Mouse (Mus musculus) T-helper 2 cell (primary cell): ENCODE results near the gene Ccn1.

Source experiments
- in situ Hi-C: fragments of 300-600 bp; cut with MboI, MseI; formaldehyde crosslinking; loops from one replicate; pipeline ENCODE4 v1.15.1; 2025; ENCODE audit warnings: high pct_unique_total_duplicates

Gene Ccn1

DNA sequence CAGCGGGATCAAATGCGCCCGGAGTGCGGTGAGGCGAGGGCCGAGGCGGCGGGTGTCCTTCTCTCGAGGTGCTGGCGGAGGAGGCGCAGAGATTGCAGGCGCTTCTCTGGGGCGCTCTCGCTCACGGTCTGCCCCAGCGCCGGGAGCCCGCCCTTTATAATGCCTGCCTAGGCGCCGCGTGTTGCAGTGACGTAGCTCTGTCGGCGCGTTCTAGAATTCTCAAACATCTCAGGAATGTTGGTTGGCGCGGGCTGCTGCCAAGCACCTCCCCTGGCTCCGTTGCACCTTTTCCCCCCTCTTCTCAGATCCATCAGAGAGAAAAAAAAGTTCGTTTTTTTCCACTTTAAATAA, at the start of gene Ccn1:
Ccn1 (minus strand) TSS at position 130 of the 351 bp plus-strand sequence.
- in situ Hi-C loops: no loop called here

DNA sequence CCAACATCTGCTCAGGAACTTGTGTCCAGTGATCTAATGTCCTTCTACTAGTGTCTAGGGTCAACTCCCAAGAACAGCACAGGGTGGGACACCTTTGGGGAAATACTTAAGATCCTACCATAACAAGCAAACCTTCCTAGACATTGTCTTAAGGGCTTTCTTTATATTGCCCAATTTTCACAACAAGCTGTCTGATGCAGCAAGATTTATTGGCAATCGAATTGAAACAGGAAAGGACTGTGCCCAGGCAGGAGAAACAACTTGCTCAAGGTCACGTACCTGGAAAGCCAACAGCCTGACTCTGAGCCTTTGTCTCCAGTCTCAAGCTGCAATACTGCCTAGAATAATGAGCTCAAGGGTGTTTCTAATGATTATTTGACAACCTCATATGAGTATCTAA, 43.6 kb upstream of the Ccn1 start:
- in situ Hi-C loops: no loop called here

DNA sequence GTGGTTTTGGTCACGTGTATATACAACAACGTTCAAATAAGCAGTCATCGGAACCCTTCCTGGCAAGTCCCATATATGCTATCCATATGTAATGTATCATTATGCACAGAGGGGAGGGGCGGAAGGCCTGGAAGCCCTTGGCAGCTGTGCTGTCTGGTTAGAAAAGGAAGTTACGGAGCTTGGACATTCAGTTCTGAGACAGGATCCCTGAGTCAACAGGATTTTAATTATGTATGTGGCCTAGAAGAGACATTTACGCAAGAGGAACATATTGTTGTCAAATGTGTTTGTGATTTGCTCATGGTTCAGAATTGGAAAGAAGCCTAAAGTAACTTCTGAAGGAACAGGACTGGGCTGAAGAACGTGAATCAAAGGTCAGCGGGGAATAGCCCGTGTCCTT, 42.3 kb upstream of the Ccn1 start:
- in situ Hi-C loops: no loop called here

DNA sequence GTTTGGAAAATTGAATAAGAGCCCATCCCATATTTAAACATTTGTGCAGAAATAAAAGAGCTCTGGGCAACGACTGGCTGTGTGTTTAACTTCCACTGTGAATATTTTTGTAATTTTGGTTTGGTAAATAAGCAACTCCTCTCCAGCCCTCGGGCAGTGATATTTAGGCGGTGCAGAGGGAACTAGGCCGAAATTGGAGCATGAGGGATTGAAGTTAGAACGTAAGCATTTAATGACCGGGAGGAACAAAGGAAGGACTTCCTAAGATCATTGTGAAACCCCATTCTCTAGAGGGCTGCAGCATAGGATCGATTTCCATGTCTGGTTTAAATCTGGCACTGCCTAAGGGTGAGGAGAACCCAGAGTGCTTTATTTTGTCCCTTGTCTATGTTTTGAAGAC, 41.6 kb upstream of the Ccn1 start:
- in situ Hi-C loops: no loop called here

DNA sequence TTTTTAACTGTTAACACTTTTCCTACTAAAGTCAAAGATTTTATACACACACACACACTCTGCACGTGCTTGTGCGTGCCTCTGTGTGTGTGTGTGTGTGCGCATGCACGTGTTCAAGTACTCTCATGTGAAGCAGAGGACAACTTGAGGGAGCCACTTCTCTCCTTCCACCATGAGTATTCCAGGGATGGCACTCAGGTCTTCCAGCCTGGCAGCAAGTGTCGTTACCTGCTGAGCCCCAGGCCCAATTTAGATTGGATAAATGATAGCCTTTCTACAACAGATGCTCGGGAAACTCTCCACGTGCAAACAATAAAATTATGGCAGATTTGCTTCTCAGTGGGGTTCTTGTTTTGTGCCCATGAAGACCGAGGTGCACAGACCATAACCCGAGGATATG, 39.5 kb upstream of the Ccn1 start:
- in situ Hi-C loops: no loop called here

DNA sequence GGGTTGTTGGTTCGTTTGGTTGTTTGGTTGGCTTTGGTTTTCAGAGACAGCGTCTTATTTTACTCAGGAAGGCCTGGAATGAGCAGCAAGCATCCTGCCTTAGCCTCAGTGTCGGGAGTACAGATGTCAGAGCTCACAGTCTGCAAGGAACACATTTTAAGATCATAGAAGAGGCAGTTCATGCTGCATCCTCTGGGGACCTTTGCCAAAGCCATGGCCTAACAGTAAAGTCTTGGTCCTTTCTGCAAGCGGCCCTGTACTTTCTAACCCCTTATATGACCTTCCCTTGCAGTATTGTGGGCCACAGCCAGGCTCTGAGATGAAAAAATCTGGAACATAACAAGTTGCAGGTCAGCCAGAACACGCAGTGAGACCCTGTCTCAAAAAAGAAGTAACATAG, 38.1 kb upstream of the Ccn1 start:
- in situ Hi-C loops: no loop called here

DNA sequence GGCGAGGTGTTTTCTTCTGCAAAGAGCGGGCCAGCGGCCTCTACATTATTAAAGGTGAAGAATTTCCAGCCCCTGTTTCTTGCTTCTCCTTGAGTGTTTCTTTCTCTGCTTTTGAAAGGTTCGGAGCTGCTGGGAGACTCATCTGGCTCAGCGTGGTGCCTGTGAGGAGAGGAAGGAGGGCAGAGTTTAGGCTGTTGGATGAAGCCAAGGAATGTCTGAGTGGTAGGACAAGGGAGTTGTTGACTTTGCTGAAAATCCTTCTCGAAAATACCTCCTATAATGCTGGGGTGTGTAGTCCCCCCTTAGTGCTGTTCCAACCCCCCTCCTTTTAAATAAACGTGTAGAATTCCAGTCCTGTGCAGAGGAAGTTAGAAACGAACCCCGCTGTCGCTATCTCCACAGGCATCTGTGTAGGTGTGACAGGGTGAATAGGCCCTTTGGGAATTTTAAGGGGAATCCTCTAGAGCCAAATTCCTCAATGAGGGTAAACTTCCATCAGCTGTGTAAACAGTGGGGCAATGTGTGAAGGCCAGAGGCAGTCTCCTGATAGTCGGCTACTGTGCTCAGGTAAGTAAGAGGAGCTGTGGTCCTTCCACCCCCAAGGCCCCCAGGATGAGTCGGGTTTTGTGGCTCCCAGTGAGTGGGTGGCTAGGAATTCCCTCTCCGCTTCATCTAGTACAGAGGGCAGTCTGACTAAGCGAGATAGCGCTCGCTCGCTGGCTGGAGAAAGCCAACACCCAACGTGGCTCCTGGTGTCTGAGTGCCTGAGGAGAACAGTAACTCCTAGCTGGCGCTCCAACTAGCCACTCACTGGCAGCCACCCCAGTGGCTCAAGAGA, 35.0 kb upstream of the Ccn1 start:
- in situ Hi-C loops: no loop called here

DNA sequence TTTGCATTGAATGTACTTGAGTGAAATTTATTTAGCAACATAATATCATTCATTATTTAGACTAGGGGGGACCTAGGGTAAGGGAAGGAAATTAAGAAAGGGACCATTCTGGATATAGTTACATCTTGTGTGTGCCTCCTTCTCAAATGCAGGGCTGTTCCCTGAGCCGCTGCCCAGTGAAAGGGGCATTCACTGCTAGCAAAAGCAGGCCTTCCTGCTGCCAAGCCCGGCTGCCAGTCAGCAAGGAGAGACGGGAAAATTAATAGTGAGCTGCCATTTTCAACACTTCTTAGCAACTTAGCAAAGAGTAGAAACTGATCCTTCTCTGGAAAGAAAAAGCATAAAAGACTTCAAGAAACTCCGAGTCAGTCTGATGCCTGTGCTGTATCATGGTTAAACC, 34.4 kb upstream of the Ccn1 start:
- in situ Hi-C loops: no loop called here

DNA sequence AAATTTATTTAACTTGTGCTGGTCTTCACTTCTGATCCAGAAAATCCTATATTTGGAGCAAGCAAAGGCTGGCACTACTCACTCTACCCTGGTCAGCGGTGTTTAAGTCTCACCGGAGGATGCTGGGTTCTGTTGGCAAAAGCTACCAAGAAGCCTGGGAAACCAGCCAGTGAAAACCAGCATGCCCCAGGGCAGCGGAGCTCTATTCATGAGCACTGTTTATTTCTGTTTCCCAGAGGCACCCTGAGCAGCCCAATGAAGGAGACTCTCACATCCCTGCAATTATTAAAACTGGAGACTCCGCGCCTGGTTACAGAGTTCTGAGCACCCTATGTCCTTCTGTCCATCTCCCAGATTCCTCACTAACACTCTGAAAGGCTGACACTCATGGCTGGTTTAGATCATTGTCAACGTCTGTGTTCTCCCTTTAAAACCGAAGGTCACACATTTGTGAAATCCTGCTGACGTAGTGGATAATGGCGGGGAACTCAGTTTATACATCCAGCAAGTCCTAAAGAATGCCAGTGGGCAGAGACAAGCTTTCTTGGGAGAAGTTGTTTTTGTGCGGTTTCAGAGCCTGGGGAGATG, 31.7 kb upstream of the Ccn1 start:
- in situ Hi-C loops: no loop called here

DNA sequence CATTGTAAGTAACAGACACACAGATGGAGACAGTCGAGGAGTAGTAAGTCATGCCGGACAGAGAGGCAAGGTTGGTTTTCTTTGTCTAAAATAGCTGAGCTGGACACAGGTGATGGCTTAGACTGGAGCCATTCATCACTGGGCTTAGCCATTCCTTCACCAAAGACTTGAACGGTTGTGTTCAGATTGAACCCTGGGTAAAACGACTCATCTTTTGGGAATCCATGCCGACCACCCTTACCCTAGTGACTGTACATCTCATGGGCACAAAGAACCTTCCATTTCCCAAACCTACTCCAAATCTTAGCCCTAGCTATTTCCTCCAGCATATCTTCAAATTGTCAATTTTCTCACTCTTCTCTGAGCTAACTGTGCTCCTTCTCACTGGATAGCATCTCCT, 30.9 kb upstream of the Ccn1 start:
- in situ Hi-C loops: no loop called here

DNA sequence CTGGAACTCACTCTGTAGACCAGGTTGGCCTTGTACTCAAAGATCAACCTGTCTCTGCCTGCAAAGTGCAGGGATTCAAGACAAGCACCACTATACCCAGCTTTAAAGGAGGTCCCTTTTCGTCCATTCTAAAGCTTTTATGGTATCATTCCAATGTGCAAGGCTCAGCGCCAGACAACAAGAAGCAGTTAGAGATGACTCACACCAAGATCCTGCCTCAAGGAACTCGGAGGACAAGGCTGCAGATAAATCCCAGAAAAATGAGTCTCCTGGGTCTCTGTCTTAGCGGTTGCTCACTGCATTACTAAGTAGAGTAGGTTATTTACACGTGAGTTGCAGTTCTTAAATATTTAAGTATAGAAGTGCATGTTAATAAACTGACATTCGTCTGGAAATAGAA, 26.4 kb upstream of the Ccn1 start:
- in situ Hi-C loops: no loop called here

DNA sequence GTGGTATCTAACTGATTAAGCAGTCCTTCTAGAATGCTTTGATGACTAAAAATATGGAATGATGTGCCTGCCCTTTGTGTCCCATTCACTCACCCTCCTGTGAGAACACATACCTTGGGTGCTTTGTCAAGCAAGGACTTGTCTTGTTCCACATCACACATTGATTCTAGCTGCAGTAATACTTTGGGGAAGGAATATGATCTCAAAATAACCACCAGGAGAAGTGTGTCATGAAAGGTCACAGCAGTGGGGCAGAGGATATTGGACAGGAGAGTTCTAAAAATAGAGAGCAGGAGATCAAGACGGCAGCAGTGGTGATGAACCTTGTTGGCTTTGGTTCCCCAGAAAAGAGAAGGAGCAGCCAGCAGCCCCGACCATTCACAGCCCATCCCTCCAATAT, 25.0 kb upstream of the Ccn1 start:
- in situ Hi-C loops: no loop called here

DNA sequence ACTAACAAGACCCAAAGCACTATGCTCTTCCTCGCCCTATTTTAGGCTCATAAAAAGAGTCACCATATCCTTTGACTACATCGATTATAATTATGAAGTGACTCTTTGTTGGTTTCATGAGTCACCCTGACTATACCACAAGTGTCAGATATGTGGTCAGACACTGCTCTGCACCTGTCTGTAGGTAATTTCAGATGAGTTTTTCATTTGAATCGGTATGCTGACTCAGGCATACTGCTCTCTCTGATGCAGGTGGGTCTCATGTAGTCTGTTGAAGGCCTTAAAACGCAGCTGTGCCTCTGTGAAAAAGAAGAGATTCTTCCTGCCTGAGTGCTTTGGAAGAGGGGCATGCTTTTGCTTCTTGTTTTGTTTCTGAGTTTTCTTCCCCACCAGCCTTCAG, 16.6 kb upstream of the Ccn1 start:
- in situ Hi-C loops: no loop called here

DNA sequence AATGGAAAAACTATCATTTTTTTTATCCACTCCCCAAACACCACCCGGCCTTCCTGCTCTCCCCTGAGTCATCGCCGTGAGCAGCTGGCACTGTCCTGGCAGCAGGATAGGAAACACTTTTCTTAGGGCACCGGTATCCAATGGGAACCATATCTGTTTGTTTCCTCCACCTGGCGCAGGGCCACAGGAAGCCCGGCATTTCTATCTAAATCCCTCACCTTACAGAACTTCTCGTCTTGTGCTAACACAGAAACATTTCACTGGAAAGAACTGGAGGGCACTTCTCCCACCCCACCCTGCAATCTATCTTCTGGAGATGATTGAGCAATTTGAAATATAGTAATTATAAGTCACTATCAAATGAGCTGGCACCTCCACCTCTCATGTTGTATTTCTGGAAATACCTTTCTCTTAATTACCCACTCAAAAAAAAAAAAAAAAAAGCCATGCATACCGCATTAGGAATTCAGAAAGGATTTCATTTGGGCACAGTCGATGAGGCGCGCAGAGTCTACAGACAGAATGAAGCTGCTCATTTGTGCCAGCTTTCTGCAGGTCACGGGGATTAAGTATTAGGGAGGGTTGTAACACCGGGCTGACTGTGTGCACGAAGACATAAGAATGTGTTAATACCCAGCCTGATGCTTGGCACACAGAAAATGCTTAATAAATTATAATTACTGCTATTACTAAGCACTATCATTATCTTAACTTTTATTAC, 7.4 kb upstream of the Ccn1 start:
- in situ Hi-C loops: no loop called here

DNA sequence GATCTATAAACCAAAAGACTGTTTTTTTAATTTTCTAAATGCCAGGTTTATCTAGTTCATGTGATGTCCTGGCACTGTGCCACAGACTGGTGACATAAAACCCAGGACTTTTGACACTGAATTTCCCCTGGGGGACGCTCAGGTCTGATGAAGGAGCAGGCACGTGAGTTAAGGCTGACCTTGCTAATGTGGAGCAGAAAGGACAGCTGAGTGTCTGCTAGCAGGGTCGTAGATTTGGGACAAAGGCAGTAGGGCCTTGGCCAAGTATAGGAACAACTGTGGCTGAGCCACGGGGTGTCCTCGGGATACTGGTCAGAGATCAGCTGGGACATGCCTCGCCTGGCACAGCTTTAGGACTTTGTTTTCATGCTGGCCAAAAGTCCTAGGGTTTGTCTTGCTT, 5.2 kb upstream of the Ccn1 start:
- in situ Hi-C loops: no loop called here

DNA sequence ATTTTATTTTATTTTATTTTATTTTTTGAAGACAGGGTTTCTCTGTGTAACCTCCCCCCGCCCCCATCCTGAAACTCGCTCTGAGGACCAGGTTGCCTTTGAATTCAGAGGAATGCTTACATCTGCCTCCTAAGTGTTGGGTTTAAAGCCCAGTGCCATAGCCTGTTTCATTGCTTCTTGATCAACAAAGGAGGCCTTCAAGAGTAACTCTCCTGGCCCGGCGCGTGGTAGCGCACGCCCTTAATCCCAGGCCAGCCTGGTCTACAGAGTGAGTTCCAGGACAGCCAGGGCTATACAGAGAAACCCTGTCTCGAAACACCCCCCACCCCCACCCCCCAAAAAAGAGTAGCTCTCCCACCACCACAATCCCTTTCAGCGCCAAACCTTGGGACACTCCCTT, 4.2 kb upstream of the Ccn1 start:
- in situ Hi-C loops: no loop called here

DNA sequence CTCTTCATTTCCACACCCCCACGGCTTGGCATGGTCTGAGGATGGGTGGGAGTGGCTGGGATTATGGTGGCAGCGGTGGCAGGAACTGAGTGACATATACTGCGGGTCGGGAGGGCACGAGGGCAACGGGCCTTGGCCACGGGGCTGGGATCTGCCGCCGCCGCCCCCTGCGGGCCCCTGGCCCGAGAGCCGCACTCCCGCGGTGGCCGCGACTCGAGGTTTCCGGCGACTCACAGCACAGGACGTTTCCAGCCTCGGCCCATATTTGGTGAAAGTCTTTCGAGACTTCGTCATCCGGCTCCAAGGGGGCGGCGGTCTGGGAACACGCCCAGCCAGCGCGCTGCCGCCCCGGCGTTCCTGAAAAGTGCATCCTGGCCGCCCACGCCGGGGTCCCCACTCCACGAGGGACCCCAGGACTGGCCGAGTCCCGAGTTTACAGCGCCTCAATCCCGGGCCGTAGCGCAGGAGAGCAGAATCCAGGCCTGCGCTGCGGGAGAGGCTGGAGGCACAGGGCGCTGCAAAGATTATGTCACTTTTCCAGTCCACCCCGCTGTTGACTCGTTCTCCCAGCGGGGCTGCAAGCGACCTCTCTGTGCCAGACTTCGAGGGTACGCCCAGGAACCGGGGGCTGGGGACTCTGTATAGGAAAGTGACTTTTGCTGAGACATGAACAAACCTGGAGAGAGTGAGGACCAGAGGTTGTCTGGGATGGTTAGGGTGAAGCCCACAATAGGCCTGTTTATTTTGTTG, 3.6 kb upstream of the Ccn1 start:
- in situ Hi-C loops: no loop called here

DNA sequence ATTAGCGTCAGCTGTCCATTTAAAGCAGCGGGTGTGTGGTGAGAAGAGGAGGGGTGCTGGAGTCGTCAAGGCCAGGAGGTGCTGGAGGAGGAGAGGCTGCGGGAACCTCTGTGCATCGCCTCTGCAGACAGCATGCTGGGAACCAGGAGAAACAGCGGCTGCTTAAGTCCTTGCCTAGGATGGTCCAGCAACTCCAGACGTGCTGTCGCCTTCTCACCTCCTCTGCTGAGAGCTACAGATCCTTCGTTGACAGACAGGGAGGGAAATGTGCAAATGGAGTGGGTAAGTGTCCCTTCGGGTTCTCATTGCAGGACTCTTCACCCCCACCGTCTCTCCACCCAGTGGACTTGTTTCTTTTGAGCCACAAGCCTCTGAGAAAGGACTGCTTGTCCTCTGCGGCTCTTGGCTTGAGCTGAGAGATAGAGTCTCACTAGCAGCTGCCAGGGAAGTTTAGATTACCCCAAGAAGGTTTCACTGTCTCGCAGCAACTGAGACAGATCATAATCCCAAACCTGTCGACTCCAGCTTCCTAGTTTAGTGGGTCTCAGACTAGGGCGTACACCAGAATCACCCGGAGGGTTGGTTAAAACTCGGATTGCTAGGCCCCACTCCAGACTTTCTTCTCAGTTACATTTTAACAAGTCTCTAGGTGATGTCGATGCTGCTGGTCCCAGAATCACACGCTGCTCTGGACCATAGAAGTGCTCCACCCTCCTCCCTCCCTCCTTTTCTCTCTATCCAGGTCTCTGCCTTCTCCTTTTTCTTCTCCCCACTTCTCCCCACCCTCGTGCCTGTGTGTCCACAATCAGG, 2.7 kb upstream of the Ccn1 start:
- in situ Hi-C loops: no loop called here

DNA sequence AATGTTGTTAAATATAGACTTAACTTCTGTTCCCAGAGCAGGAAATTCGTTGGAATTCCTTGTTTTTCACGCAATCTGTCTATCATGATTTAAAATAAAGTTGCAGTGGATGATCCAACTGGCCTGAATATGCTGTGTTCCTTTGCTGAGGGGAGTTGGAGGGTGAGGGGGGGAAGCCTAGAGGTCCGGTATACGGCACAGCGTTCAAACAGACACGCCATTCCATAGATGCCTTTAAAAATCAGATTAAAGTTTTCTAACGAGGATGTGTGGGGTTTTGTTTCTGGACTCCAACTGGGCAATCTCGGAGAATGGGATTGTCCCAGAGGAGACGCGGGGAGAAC, 2.2 kb upstream of the Ccn1 start:
- in situ Hi-C loops: no loop called here

DNA sequence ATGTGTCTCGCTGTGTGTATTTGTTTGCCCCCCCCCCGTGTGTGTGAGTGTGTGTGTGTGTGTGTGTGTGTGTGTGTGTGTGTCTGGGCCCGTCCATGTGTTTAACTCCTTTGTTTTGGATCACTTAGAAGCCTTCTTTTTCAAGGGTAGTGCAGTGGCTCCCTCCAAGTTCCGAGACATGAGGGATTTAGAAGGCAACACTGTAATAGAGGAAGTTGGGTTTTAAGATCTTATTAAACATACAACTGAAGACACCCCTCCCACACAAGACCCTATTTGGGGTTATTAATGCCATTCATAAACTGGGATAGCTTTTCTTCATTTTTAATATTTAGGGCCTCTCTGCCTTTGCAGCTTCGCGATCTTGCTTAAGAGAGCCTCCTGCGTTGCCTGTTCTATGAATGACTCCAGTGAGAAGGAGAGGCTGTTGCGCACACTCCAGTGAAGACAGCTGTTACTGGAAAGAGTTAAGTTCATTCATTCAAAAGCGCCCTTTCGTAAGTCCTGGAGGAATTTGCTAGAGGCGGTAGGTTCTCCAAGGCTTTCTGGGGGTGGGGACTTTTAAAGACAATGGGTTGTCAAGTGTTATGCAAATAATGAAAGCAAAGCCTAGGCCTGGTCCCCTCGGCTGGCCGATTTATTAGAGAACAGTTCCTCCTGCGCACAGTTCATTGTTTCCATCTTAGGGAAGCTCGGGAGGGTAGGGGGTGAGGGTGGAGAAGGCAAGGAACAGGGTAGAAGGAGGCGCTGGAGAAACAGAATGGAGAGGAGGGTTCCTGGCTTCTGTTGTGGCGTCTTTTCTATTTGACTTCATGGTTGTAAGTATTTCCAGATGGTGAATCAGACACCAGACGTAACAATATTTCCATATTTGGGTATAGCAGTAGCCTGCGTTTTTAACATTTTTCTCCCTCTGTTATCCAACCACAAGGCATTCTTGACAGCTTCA, 1.5 kb upstream of the Ccn1 start:
- in situ Hi-C loops: no loop called here
